30 mouse cellular contexts compared by ENCODE assay signal in genomic region chr9:119144696-119145095, GRCm38 (mm10). TPM values are rescaled to one million over a fixed set of nuclear protein-coding genes. Genes with fewer than 3 reads are reported as not detected.
DNase-seq lines count a peak whose midpoint lies in the region; ATAC-seq and TF ChIP-seq lines count a peak whose summit lies in the region.
"Had no signal": no experiment of that assay in that cellular context is flagged by ENCODE, and none has a peak within 500 bp of the region (broad histone marks: within the 10 kb centered on the region; RNA-seq: fewer than 3 reads in every experiment).

No protein-coding gene starts in this region.

- peak; percentile 38; the same call in 1 of the 2 replicates for ATAC-seq in hindbrain, postnatal 0 days
- ATAC-seq: activated CD4-positive, CD25-positive, alpha-beta regulatory T cell, adult 4 months; CD4-positive, CD25-positive, alpha-beta regulatory T cell, adult 4 months had no signal

- H3K4me2 ChIP-seq in hindbrain, postnatal 0 days (ENCODE audit: low read depth, low read length): no peak overlapping the region
- H3K4me2 ChIP-seq: embryonic facial prominence, embryonic 13.5 days; heart, embryonic 13.5 days; liver, embryonic 11.5 days; lung, embryonic 15.5 days; midbrain, embryonic 12.5 days had no signal

- H3K9me3 ChIP-seq in hindbrain, postnatal 0 days (ENCODE audit: low read length): no peaks in the 10 kb centered on the region
- no peaks in the 10 kb centered on the region for H3K9me3 ChIP-seq in hindbrain, embryonic 10.5 days
- H3K9me3 ChIP-seq: embryonic facial prominence, embryonic 13.5 days; heart, embryonic 13.5 days; limb, embryonic 10.5 days; lung, embryonic 15.5 days; midbrain, embryonic 12.5 days had no signal

- DNase-seq in cerebellum, adult 11 months: peak; percentile 14
- no peak for DNase-seq in cerebellum, adult 8-10 months
- peak; percentile 72 for DNase-seq in hindbrain, postnatal 0 days (ENCODE audit: low spot score)
- DNase-seq in hindbrain, embryonic 10.5 days (ENCODE audit: low spot score): no peak
- DNase-seq in NIH3T3 (ENCODE audit: low read depth): peak; percentile 17
- DNase-seq in cerebellum, adult 9-11 months: peak; percentile 29
- DNase-seq in gastrocnemius, adult 18-20 months (ENCODE audit: low spot score): no peak
- DNase-seq in kidney, adult 9 months: no peak
- DNase-seq: adrenal gland, postnatal 14 days; gastrocnemius, postnatal 10 days; heart, adult 11 months; right cerebral cortex, postnatal 14 days had no signal

- H3K27me3 ChIP-seq in hindbrain, postnatal 0 days (ENCODE audit: insufficient read depth, low read length): no peaks in the 10 kb centered on the region
- no peaks in the 10 kb centered on the region for H3K27me3 ChIP-seq in hindbrain, embryonic 10.5 days (ENCODE audit: insufficient read depth, poor library complexity, severe bottlenecking)
- H3K27me3 ChIP-seq: embryonic facial prominence, embryonic 13.5 days; heart, embryonic 13.5 days; lung, embryonic 15.5 days had no signal

- no peak overlapping the region for H3K9ac ChIP-seq in hindbrain, postnatal 0 days (replicated peaks; ENCODE audit: low read length)
- H3K9ac ChIP-seq: embryonic facial prominence, embryonic 13.5 days; heart, embryonic 13.5 days; lung, embryonic 15.5 days; midbrain, embryonic 12.5 days had no signal

- TF ChIP-seq CTCF in hindbrain, postnatal 0 days (IDR thresholded peaks at IDR 0.05; ENCODE audit: low read depth): no peak

- no peaks in the 10 kb centered on the region for H3K4me1 ChIP-seq in hindbrain, postnatal 0 days (ENCODE audit: insufficient read depth, low read length)
- H3K4me1 ChIP-seq in hindbrain, embryonic 10.5 days (replicated peaks): peaks cover 13% of the 10 kb centered on the region
- H3K4me1 ChIP-seq: embryonic facial prominence, embryonic 13.5 days; limb, embryonic 10.5 days; lung, embryonic 15.5 days; midbrain, embryonic 12.5 days had no signal

- 0 out of 2 replicates have a peak overlapping the region, but pooled peaks have one; percentile 20 for H3K27ac ChIP-seq in hindbrain, postnatal 0 days
- H3K27ac ChIP-seq in hindbrain, embryonic 10.5 days: no peak overlapping the region
- H3K27ac ChIP-seq: embryonic facial prominence, embryonic 13.5 days; heart, embryonic 13.5 days; limb, embryonic 10.5 days; lung, embryonic 15.5 days; midbrain, embryonic 12.5 days had no signal

- H3K4me3 ChIP-seq in hindbrain, postnatal 0 days (ENCODE audit: low read length): no peak overlapping the region
- H3K4me3 ChIP-seq in hindbrain, embryonic 10.5 days: no peak overlapping the region
- H3K4me3 ChIP-seq: embryonic facial prominence, embryonic 13.5 days; heart, embryonic 13.5 days; limb, embryonic 10.5 days; lung, embryonic 15.5 days; midbrain, embryonic 12.5 days; myocyte had no signal

- 57% methylated on average over 8 of the region's 8 CpGs for WGBS in hindbrain, postnatal 0 days
- 85% methylated on average over 8 of the region's 8 CpGs for WGBS in hindbrain, embryonic 10.5 days

- H3K36me3 ChIP-seq in hindbrain, postnatal 0 days (ENCODE audit: insufficient read depth, low read length): no peaks in the 10 kb centered on the region
- H3K36me3 ChIP-seq in hindbrain, embryonic 10.5 days: no peaks in the 10 kb centered on the region
- H3K36me3 ChIP-seq: embryonic facial prominence, embryonic 13.5 days; heart, embryonic 13.5 days; limb, embryonic 10.5 days; lung, embryonic 15.5 days; midbrain, embryonic 12.5 days had no signal

RNA-seq across cellular contexts. Expression of gene Acaa1b, which starts 12.2 kb away (rescaled TPM):
- total RNA-seq in hindbrain, postnatal 0 days (2014; rRNA removed): 3.8 and 4.0 TPM in 2 replicates
- polyA plus RNA-seq in hindbrain, postnatal 0 days (2015; fragmentation: Nextera tagmentation; extraction: Ambion mirVana): 3.9 and 4.0 TPM in 2 replicates
- 1.3 and 1.5 TPM in 2 replicates for polyA plus RNA-seq in hindbrain, embryonic 10.5 days (2016; fragmentation: Nextera tagmentation; extraction: Ambion mirVana)
- 1 to 10 TPM; 1.2 to 1.5 TPM for total RNA-seq in gastrocnemius, adult 18-20 months (2021)
- polyA plus RNA-seq: activated CD4-positive, CD25-positive, alpha-beta regulatory T cell, adult 4 months; CD4-positive, CD25-positive, alpha-beta regulatory T cell, adult 4 months had no signal

RNA-seq across cellular contexts. Expression of gene Gm47289, which starts 14.3 kb away (rescaled TPM):
- total RNA-seq in hindbrain, postnatal 0 days (2014; rRNA removed): not detected in 2 replicates
- polyA plus RNA-seq in hindbrain, postnatal 0 days (2015; fragmentation: Nextera tagmentation; extraction: Ambion mirVana): not detected in 2 replicates
- not detected in 2 replicates for polyA plus RNA-seq in hindbrain, embryonic 10.5 days (2016; fragmentation: Nextera tagmentation; extraction: Ambion mirVana)
- not detected for total RNA-seq in gastrocnemius, adult 18-20 months (2021)
- total RNA-seq: adrenal gland, postnatal 14 days; ES-E14; gastrocnemius, postnatal 10 days; heart, postnatal 25 days; left cerebral cortex, adult 18-20 months had no signal
- polyA plus RNA-seq: CD4-positive, CD25-positive, alpha-beta regulatory T cell, adult 4 months; embryonic facial prominence, embryonic 13.5 days; frontal cortex, adult 2 months; intestine, embryonic 14.5 days; kidney, embryonic 14.5 days; limb, embryonic 10.5 days; liver, embryonic 11.5 days; lung, embryonic 15.5 days; midbrain, embryonic 12.5 days; myocyte; neural tube, embryonic 14.5 days; stomach, embryonic 16.5 days; thymus, postnatal 0 days had no signal

RNA-seq across cellular contexts. Expression of gene Dlec1, which starts 42.4 kb away (rescaled TPM):
- 0.93 and 1.1 TPM in 2 replicates for total RNA-seq in hindbrain, postnatal 0 days (2014; rRNA removed)
- polyA plus RNA-seq in hindbrain, postnatal 0 days (2015; fragmentation: Nextera tagmentation; extraction: Ambion mirVana): 0.95 and 1.4 TPM in 2 replicates
- 1.6 and 1.8 TPM in 2 replicates for polyA plus RNA-seq in hindbrain, embryonic 10.5 days (2016; fragmentation: Nextera tagmentation; extraction: Ambion mirVana)
- total RNA-seq in gastrocnemius, adult 18-20 months (2021): not detected
- polyA plus RNA-seq: CD4-positive, CD25-positive, alpha-beta regulatory T cell, adult 4 months had no signal

RNA-seq across cellular contexts. Expression of gene Plcd1, which starts 51.4 kb away (rescaled TPM):
- 15.1 and 17.0 TPM in 2 replicates for total RNA-seq in hindbrain, postnatal 0 days (2014; rRNA removed)
- 14.2 and 18.1 TPM in 2 replicates for polyA plus RNA-seq in hindbrain, postnatal 0 days (2015; fragmentation: Nextera tagmentation; extraction: Ambion mirVana)
- 30.8 and 31.8 TPM in 2 replicates for polyA plus RNA-seq in hindbrain, embryonic 10.5 days (2016; fragmentation: Nextera tagmentation; extraction: Ambion mirVana)
- 1 to 10 TPM; 5.5 to 6.3 TPM for total RNA-seq in gastrocnemius, adult 18-20 months (2021)

Comparison
In these comparisons a context has a peak if more than half of its experiments do, and no peak if none do; other contexts are left out.
1. DNase-seq: peak in cerebellum, adult 11 months (single experiment), hindbrain, postnatal 0 days (single experiment), NIH3T3 (single experiment) and cerebellum, adult 9-11 months (single experiment); none in cerebellum, adult 8-10 months (single experiment), hindbrain, embryonic 10.5 days (single experiment), gastrocnemius, adult 18-20 months (single experiment) and kidney, adult 9 months (single experiment).